Mouse (Mus musculus) intestine, postnatal 0 days (tissue): ENCODE data around the gene Cd63. TPM values are rescaled to one million over a fixed set of nuclear protein-coding genes. Genes with fewer than 3 reads are reported as not detected.

Experiments used
- ATAC-seq: fragments of 200-750 bp; cut with Nextera tagmentation; 2 replicates; pipeline ENCODE4 v1.8.0; 2017; ENCODE audit warnings: mild to moderate bottlenecking, moderate TSS enrichment, moderate library complexity
- H3K27ac ChIP-seq: fragments of 300-500 bp; sonication (generic); 2 replicates; pipeline ENCODE4 v1.5.1; 2014; ENCODE audit warnings: mild to moderate bottlenecking, low read depth, low read length, moderate library complexity
- H3K27me3 ChIP-seq: fragments of 300-500 bp; sonication (generic); replicated peaks from 2 replicates; pipeline ENCODE4 v1.6.1; 2014; ENCODE audit warnings: low read length, mixed read lengths; ENCODE audit not compliant: control insufficient read depth, insufficient read depth
- H3K36me3 ChIP-seq: fragments of 300-500 bp; sonication (generic); 2 replicates; pipeline ENCODE4 v1.6.1; 2014; ENCODE audit warnings: mild to moderate bottlenecking, moderate library complexity; ENCODE audit not compliant: control insufficient read depth, insufficient read depth
- H3K4me1 ChIP-seq: fragments of 300-500 bp; sonication (generic); replicated peaks from 2 replicates; pipeline ENCODE4 v1.6.1; 2014; ENCODE audit warnings: antibody characterized with exemption, low read length, mixed read lengths; ENCODE audit not compliant: control insufficient read depth, insufficient read depth
- H3K4me2 ChIP-seq: fragments of 300-500 bp; sonication (generic); replicated peaks from 2 replicates; pipeline ENCODE4 v1.6.1; 2014; ENCODE audit warnings: low read depth, mild to moderate bottlenecking, moderate library complexity
- H3K4me3 ChIP-seq: fragments of 300-500 bp; sonication (generic); 2 replicates; pipeline ENCODE4 v1.5.1; 2014; ENCODE audit warnings: low read depth, low read length
- H3K9ac ChIP-seq: fragments of 300-500 bp; sonication (generic); 2 replicates; pipeline ENCODE4 v1.6.1; 2014; ENCODE audit warnings: mild to moderate bottlenecking, low read depth, low read length
- H3K9me3 ChIP-seq: fragments of 300-500 bp; sonication (generic); 2 replicates; pipeline ENCODE4 v1.6.1; 2016; ENCODE audit warnings: mixed run types; ENCODE audit not compliant: control insufficient read depth
- CTCF ChIP-seq: sonication (generic); IDR thresholded peaks from 2 replicates; pipeline ENCODE4 v1.5.1; 2016; ENCODE audit warnings: low read depth, mild to moderate bottlenecking, control low read depth, antibody characterized with exemption, moderate library complexity
- WGBS: fragments of 180-500 bp; shearing (Covaris S2); extraction: QIAGEN DNeasy Blood & Tissue Kit; methylation state at CpG from one replicate; pipeline ENCODE4 v1.1.7; 2014; 5-methylcytosine and 5-hydroxymethylcytosine counted together
- polyA plus RNA-seq: library from polyadenylated mRNA; unstranded; fragments of >200 nt; fragmentation: Nextera tagmentation; extraction: Ambion mirVana; gene quantifications from 2 replicates; pipeline ENCODE4 v1.2.1, GENCODE M21; 2015

The Cd63 gene
- polyA plus RNA-seq, 1 experiment from 2014 or later = 939 TPM

GRCm38 (mm10) chr10:128947496-128947895 is 46.7 kb downstream of the Cd63 start:
- 90% methylated on average over 4 of the region's 4 CpGs for WGBS
- no peaks in the 10 kb centered on the region for H3K27me3 ChIP-seq
- H3K9ac ChIP-seq = no peak overlapping the region

GRCm38 (mm10) chr10:128950208-128950887 is 49.6 kb downstream of the Cd63 start:
- H3K36me3 ChIP-seq = no peaks in the 10 kb centered on the region
- no peaks in the 10 kb centered on the region for H3K4me1 ChIP-seq
- H3K27ac ChIP-seq = no peak overlapping the region
- H3K9me3 ChIP-seq = no peaks in the 10 kb centered on the region
- no peak overlapping the region for H3K4me2 ChIP-seq
- no peak overlapping the region for H3K9ac ChIP-seq
- no peaks in the 10 kb centered on the region for H3K27me3 ChIP-seq
- 54% methylated on average over 16 of the region's 16 CpGs for WGBS
- TF ChIP-seq CTCF = no peak
- no peak overlapping the region for H3K4me3 ChIP-seq
- no peak for ATAC-seq

More at GRCm38 (mm10) chr10:128947496-128947895, 46.7 kb downstream of the Cd63 start:
- Histone ChIP-seq H3K36me3 (no peaks in the 10 kb centered on the region), H3K4me3 (no peak overlapping the region), H3K4me2 (no peak overlapping the region), H3K27ac (no peak overlapping the region), H3K4me1 (no peaks in the 10 kb centered on the region), H3K9me3 (no peaks in the 10 kb centered on the region)
- TF ChIP-seq CTCF = no peak
- no peak for ATAC-seq

GRCm38 (mm10) chr10:128958340-128958739 is 57.6 kb downstream of the Cd63 start:
- no peak overlapping the region for H3K4me3 ChIP-seq
- no peak for ATAC-seq
- H3K4me2 ChIP-seq = peak overlapping the region; percentile 58; the same call in 1 of the 2 replicates
- H3K4me1 ChIP-seq = 0 out of 2 replicates have a peak, but pooled peaks cover 9% of the 10 kb centered on the region
- no peaks in the 10 kb centered on the region for H3K9me3 ChIP-seq
- no peak for TF ChIP-seq CTCF
- WGBS = 80% methylated on average over 10 of the region's 10 CpGs
- no peaks in the 10 kb centered on the region for H3K27me3 ChIP-seq
- H3K36me3 ChIP-seq = no peaks in the 10 kb centered on the region; the same call in 1 of the 2 replicates
- no peak overlapping the region for H3K27ac ChIP-seq
- no peak overlapping the region for H3K9ac ChIP-seq

GRCm38 (mm10) chr10:128960142-128960541 is 59.4 kb downstream of the Cd63 start:
- H3K4me1 ChIP-seq = peaks cover 15% of the 10 kb centered on the region
- no peak for TF ChIP-seq CTCF
- peak overlapping the region; percentile 18; the same call in 1 of the 2 replicates for H3K9ac ChIP-seq
- H3K4me3 ChIP-seq = peak overlapping the region; percentile 26
- WGBS = 74% methylated on average over 4 of the region's 4 CpGs
- no peak for ATAC-seq
- no peaks in the 10 kb centered on the region; the same call in 1 of the 2 replicates for H3K36me3 ChIP-seq
- peak overlapping the region; percentile 79 for H3K27ac ChIP-seq
- H3K27me3 ChIP-seq = no peaks in the 10 kb centered on the region
- peak overlapping the region; percentile 58 for H3K4me2 ChIP-seq
- H3K9me3 ChIP-seq = no peaks in the 10 kb centered on the region

- Histone ChIP-seq H3K4me2 (peak within 1 kb of the TSS; percentile 58), H3K9me3 (no peaks in the 10 kb centered on the region), H3K4me3 (peak within 1 kb of the TSS; percentile 26), H3K36me3 (no peaks in the 10 kb centered on the region; the same call in 1 of the 2 replicates), H3K27ac (peak within 1 kb of the TSS; percentile 79), H3K4me1 (peaks cover 19% of the 10 kb centered on the region), H3K27me3 (no peaks in the 10 kb centered on the region), H3K9ac (peak within 1 kb of the TSS; percentile 18; the same call in 1 of the 2 replicates)
- TF ChIP-seq CTCF = no peak
- peak; percentile 95 for ATAC-seq
- WGBS = 46% methylated on average over 12 of the region's 12 CpGs
Measured at GRCm38 (mm10) chr10:128960590-128961584, 60.1 kb downstream of the Cd63 start, which contains the start of gene Mettl7b. Mettl7b (minus strand) TSS chr10:128960988.

Other genes with a start within 250 kb of the Cd63 start
- 5.1 and 5.4 TPM in 2 replicates for gene Suox, start 226.9 kb upstream of the Cd63 start, polyA plus RNA-seq
- gene Rab5b, start 204.7 kb upstream of the Cd63 start, polyA plus RNA-seq = 35.9 and 37.8 TPM in 2 replicates
- 0.55 and 0.86 TPM in 2 replicates for gene Pmel, start 196.8 kb upstream of the Cd63 start, polyA plus RNA-seq
- 23.3 and 24.1 TPM in 2 replicates for gene Cdk2, start 196.0 kb upstream of the Cd63 start, polyA plus RNA-seq
- gene Dgka, start 156.1 kb upstream of the Cd63 start, polyA plus RNA-seq = 7.1 and 8.2 TPM in 2 replicates
- gene Pym1, start 153.1 kb upstream of the Cd63 start, polyA plus RNA-seq = 22.3 and 22.7 TPM in 2 replicates
- 0.97 and 1.4 TPM in 2 replicates for gene Mmp19, start 110.1 kb upstream of the Cd63 start, polyA plus RNA-seq
- gene Dnajc14, start 96.9 kb upstream of the Cd63 start, polyA plus RNA-seq = 28.2 and 31.8 TPM in 2 replicates
- 5.1 and 5.7 TPM in 2 replicates for gene Tmem198b, start 96.6 kb upstream of the Cd63 start, polyA plus RNA-seq
- gene Sarnp, start 83.7 kb upstream of the Cd63 start, polyA plus RNA-seq = 90.3 and 92.1 TPM in 2 replicates
- 70.2 and 70.4 TPM in 2 replicates for gene Ormdl2, start 79.3 kb upstream of the Cd63 start, polyA plus RNA-seq
- gene Gdf11, start 9.3 kb upstream of the Cd63 start, polyA plus RNA-seq = 0.99 and 1.6 TPM in 2 replicates
- 12.4 and 13.0 TPM in 2 replicates for gene Rdh5, start 21.9 kb downstream of the Cd63 start, polyA plus RNA-seq
- 248 and 257 TPM in 2 replicates for gene Bloc1s1, start 23.0 kb downstream of the Cd63 start, polyA plus RNA-seq
- 3.1 and 3.6 TPM in 2 replicates for gene Itga7, start 32.8 kb downstream of the Cd63 start, polyA plus RNA-seq
- 232 and 250 TPM in 2 replicates for gene Mettl7b, start 60.0 kb downstream of the Cd63 start, polyA plus RNA-seq
- gene Olfr9, start 88.4 kb downstream of the Cd63 start, polyA plus RNA-seq = not detected in 2 replicates
- not detected in 2 replicates for gene Olfr763, start 109.8 kb downstream of the Cd63 start, polyA plus RNA-seq
- gene Olfr764-ps1, start 138.9 kb downstream of the Cd63 start, polyA plus RNA-seq = not detected in 2 replicates
- gene Olfr765, start 149.0 kb downstream of the Cd63 start, polyA plus RNA-seq = not detected in 2 replicates
- not detected in 2 replicates for gene Olfr766-ps1, start 168.0 kb downstream of the Cd63 start, polyA plus RNA-seq
- gene Olfr767, start 181.9 kb downstream of the Cd63 start, polyA plus RNA-seq = not detected in 2 replicates
- not detected in 2 replicates for gene Olfr768, start 198.4 kb downstream of the Cd63 start, polyA plus RNA-seq
- not detected in 2 replicates for gene Olfr769, start 216.9 kb downstream of the Cd63 start, polyA plus RNA-seq
- gene Olfr770, start 238.0 kb downstream of the Cd63 start, polyA plus RNA-seq = not detected in 2 replicates